ENCODE assay signal across 8 mouse cellular contexts in the genomic region with DNA sequence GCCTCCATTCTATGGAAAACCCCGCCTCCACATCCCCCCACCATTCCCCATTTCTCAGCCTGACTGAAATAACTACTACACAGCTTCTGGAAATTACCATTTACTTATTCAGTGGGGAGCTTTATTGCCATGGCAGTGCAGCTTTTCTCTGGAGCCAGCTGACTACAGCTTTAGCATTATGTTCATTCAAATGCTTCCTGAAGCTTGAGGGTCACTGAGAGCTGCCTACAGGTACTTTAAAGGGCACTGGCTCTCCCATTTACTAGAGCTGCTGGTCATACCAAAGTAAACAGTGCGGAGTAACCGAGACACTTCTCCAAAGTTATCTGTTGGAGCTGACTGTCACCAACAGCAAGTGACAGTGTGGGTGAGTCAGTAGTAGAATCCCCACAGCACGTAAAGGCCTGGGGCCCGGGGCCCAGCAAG.
A peak's percentile ranks its signal among the peaks of the same experiment; 100 is the strongest.
DNase-seq lines count a peak whose midpoint lies in the region; ATAC-seq and TF ChIP-seq lines count a peak whose summit lies in the region.

No protein-coding gene starts in this region.

- H3K36me3 ChIP-seq in lung, embryonic 16.5 days (ENCODE audit: control insufficient read depth, insufficient read depth, low read length): no peaks in the 10 kb centered on the region
- no peaks in the 10 kb centered on the region for H3K36me3 ChIP-seq in stomach, embryonic 16.5 days (ENCODE audit: control insufficient read depth, insufficient read depth, low read length)

- intact Hi-C loops in gastrocnemius, adult 2 months (cut with DNase I): no loop called here

- H3K27me3 ChIP-seq in lung, embryonic 16.5 days (ENCODE audit: control insufficient read depth, insufficient read depth, low read depth, low read length): no peaks in the 10 kb centered on the region
- no peaks in the 10 kb centered on the region for H3K27me3 ChIP-seq in stomach, embryonic 16.5 days (ENCODE audit: control insufficient read depth, insufficient read depth, low read length)

- TF ChIP-seq CTCF in gastrocnemius, adult 2 months (IDR thresholded peaks at IDR 0.05): no peak

- no peak overlapping the region for H3K9ac ChIP-seq in lung, embryonic 16.5 days (ENCODE audit: low read length)
- 0 out of 2 replicates have a peak overlapping the region, but pooled peaks have one; percentile 28 for H3K9ac ChIP-seq in stomach, embryonic 16.5 days (ENCODE audit: low read length)

- H3K4me1 ChIP-seq in lung, embryonic 16.5 days (replicated peaks; ENCODE audit: control insufficient read depth, insufficient read depth, low read length): peaks cover 51% of the 10 kb centered on the region
- peaks cover 28% of the 10 kb centered on the region for H3K4me1 ChIP-seq in stomach, embryonic 16.5 days (ENCODE audit: control insufficient read depth, insufficient read depth, low read length)

- H3K4me3 ChIP-seq in gastrocnemius, adult 2 months: no peak overlapping the region
- H3K4me3 ChIP-seq in lung, embryonic 16.5 days (ENCODE audit: low read length): no peak overlapping the region
- H3K4me3 ChIP-seq in stomach, embryonic 16.5 days (replicated peaks; ENCODE audit: low read length): no peak overlapping the region

- WGBS in lung, embryonic 16.5 days: 39% methylated on average over 5 of the region's 5 CpGs
- WGBS in stomach, embryonic 16.5 days: 48% methylated on average over 5 of the region's 5 CpGs

- no peaks in the 10 kb centered on the region for H3K9me3 ChIP-seq in lung, embryonic 16.5 days (ENCODE audit: control insufficient read depth, low read length)
- no peaks in the 10 kb centered on the region for H3K9me3 ChIP-seq in stomach, embryonic 16.5 days (replicated peaks; ENCODE audit: control insufficient read depth, low read length)

- H3K4me2 ChIP-seq in lung, embryonic 16.5 days (ENCODE audit: low read depth, low read length): peak overlapping the region; percentile 33
- no peak overlapping the region for H3K4me2 ChIP-seq in stomach, embryonic 16.5 days (ENCODE audit: low read depth, low read length)

- peak overlapping the region; percentile 52 for H3K27ac ChIP-seq in gastrocnemius, adult 2 months
- H3K27ac ChIP-seq in lung, embryonic 16.5 days (ENCODE audit: low read length): peak overlapping the region; percentile 68
- H3K27ac ChIP-seq in stomach, embryonic 16.5 days (ENCODE audit: low read length): peak overlapping the region; percentile 74

- ATAC-seq in lung, embryonic 16.5 days (ENCODE audit: low read depth): no peak; the same call in 1 of the 2 replicates
- ATAC-seq in stomach, embryonic 16.5 days (ENCODE audit: insufficient read depth, low FRiP score): no peak

- no peak for DNase-seq in gastrocnemius, adult 2 months
- DNase-seq in gastrocnemius, postnatal 25 days: no peak
- no peak for DNase-seq in lung, postnatal 10 days
- peak; percentile 31 to 43 for DNase-seq in kidney, postnatal 4 days
- DNase-seq in cerebellum, adult 18-20 months: no peak
- no peak for DNase-seq in retina, postnatal 1 day

Comparison
In these comparisons a context has a peak if more than half of its experiments do, and no peak if none do; other contexts are left out.
1. DNase-seq: peak in kidney, postnatal 4 days (2 of 2); none in gastrocnemius, adult 2 months (single experiment), gastrocnemius, postnatal 25 days (single experiment), lung, postnatal 10 days (single experiment), cerebellum, adult 18-20 months (0 of 2) and retina, postnatal 1 day (single experiment).
2. Peak in every context shown above with its lines, with median percentiles within 50 percentile points of each other: H3K27ac ChIP-seq.